Mouse (Mus musculus) liver, embryonic 15.5 days (tissue): ENCODE measurements at regions not wholly inside any gene's neighbourhood (a gene's known extent, or its start where the extent isn't known, plus 50 kb on each side); places are given as distances from the start of the nearest gene placed in this dataset.
A peak's percentile ranks its signal among the peaks of the same experiment; 100 is the strongest.

Experiments used
- ATAC-seq: fragments of 200-750 bp; cut with Nextera tagmentation; 2 replicates; pipeline ENCODE4 v1.8.0; 2017; ENCODE audit warnings: moderate number of reproducible peaks, mild to moderate bottlenecking, moderate library complexity; ENCODE audit not compliant: insufficient read depth
- H3K27ac ChIP-seq: fragments of 300-500 bp; sonication (generic); replicated peaks from 2 replicates; pipeline ENCODE4 v1.5.1; 2015; ENCODE audit warnings: mild to moderate bottlenecking, inconsistent platforms
- H3K27me3 ChIP-seq: fragments of 300-500 bp; sonication (generic); 2 replicates; pipeline ENCODE4 v1.6.1; 2015; ENCODE audit warnings: mild to moderate bottlenecking, inconsistent platforms
- H3K36me3 ChIP-seq: fragments of 300-500 bp; sonication (generic); replicated peaks from 2 replicates; pipeline ENCODE4 v1.6.1; 2015; ENCODE audit warnings: moderate library complexity, mild to moderate bottlenecking, inconsistent platforms
- H3K4me1 ChIP-seq: fragments of 300-500 bp; sonication (generic); replicated peaks from 2 replicates; pipeline ENCODE4 v1.6.1; 2015; ENCODE audit warnings: inconsistent platforms
- H3K4me2 ChIP-seq: fragments of 300-500 bp; sonication (generic); 2 replicates; pipeline ENCODE4 v1.6.1; 2015; ENCODE audit warnings: moderate library complexity, mild to moderate bottlenecking, inconsistent platforms
- H3K4me3 ChIP-seq: fragments of 300-500 bp; sonication (generic); replicated peaks from 2 replicates; pipeline ENCODE4 v1.5.1; 2015; ENCODE audit warnings: mild to moderate bottlenecking, inconsistent platforms
- H3K9ac ChIP-seq: fragments of 300-500 bp; sonication (generic); 2 replicates; pipeline ENCODE4 v1.6.1; 2015; ENCODE audit warnings: moderate library complexity, mild to moderate bottlenecking, inconsistent platforms
- H3K9me3 ChIP-seq: fragments of 300-500 bp; sonication (generic); replicated peaks from 2 replicates; pipeline ENCODE4 v1.6.1; 2016; ENCODE audit warnings: inconsistent platforms
- WGBS: fragments of 180-500 bp; shearing (Covaris S2); methylation state at CpG from one replicate; pipeline ENCODE4 v1.1.7; 2015; ENCODE audit warnings: mixed read lengths; ENCODE audit not compliant: insufficient replicate concordance; 5-methylcytosine and 5-hydroxymethylcytosine counted together

- Histone ChIP-seq H3K27ac (no peak overlapping the region), H3K36me3 (no peaks in the 10 kb centered on the region), H3K27me3 (no peaks in the 10 kb centered on the region), H3K9me3 (no peaks in the 10 kb centered on the region), H3K9ac (no peak overlapping the region), H3K4me2 (no peak overlapping the region), H3K4me1 (no peaks in the 10 kb centered on the region), H3K4me3 (no peak overlapping the region)
- ATAC-seq, result no peak
- 15% methylated on average over 1 of the region's 1 CpGs for WGBS
Measured at GRCm38 (mm10) chr8:8516272-8516671, 144.8 kb downstream of the Efnb2 start.

- no peaks in the 10 kb centered on the region for H3K36me3 ChIP-seq
- no peak overlapping the region for H3K4me2 ChIP-seq
- H3K27me3 ChIP-seq, result 0 out of 2 replicates have a peak, but pooled peaks cover 4% of the 10 kb centered on the region
- no peak overlapping the region for H3K9ac ChIP-seq
- no peak overlapping the region for H3K4me3 ChIP-seq
- no peak overlapping the region for H3K27ac ChIP-seq
- 70% methylated on average over 9 of the region's 9 CpGs for WGBS
- H3K4me1 ChIP-seq, result no peaks in the 10 kb centered on the region
- H3K9me3 ChIP-seq, result no peaks in the 10 kb centered on the region
- no peak for ATAC-seq
Measured at GRCm38 (mm10) chr8:8499921-8500320, 161.1 kb downstream of the Efnb2 start.

GRCm38 (mm10) chr8:8498753-8499152 lies 162.3 kb downstream of the Efnb2 start:
- H3K4me1 ChIP-seq, result no peaks in the 10 kb centered on the region
- no peak overlapping the region for H3K9ac ChIP-seq
- H3K27me3 ChIP-seq, result 0 out of 2 replicates have a peak, but pooled peaks cover 4% of the 10 kb centered on the region
- no peaks in the 10 kb centered on the region for H3K36me3 ChIP-seq
- 44% methylated on average over 5 of the region's 5 CpGs for WGBS
- no peak for ATAC-seq
- no peak overlapping the region for H3K4me2 ChIP-seq
- no peak overlapping the region for H3K27ac ChIP-seq
- no peaks in the 10 kb centered on the region for H3K9me3 ChIP-seq
- H3K4me3 ChIP-seq, result no peak overlapping the region

- no peak overlapping the region for H3K9ac ChIP-seq
- no peaks in the 10 kb centered on the region for H3K36me3 ChIP-seq
- peaks cover 6% of the 10 kb centered on the region; the same call in 1 of the 2 replicates for H3K4me1 ChIP-seq
- ATAC-seq, result no peak
- no peak overlapping the region for H3K4me3 ChIP-seq
- no peak overlapping the region for H3K27ac ChIP-seq
- no peaks in the 10 kb centered on the region for H3K9me3 ChIP-seq
- H3K4me2 ChIP-seq, result no peak overlapping the region
- 0 out of 2 replicates have a peak, but pooled peaks cover 12% of the 10 kb centered on the region for H3K27me3 ChIP-seq
- WGBS, result 61% methylated on average over 7 of the region's 7 CpGs
Measured at GRCm38 (mm10) chr8:8495472-8495871, 165.6 kb downstream of the Efnb2 start.

- Histone ChIP-seq H3K27ac (no peak overlapping the region), H3K27me3 (peaks cover 21% of the 10 kb centered on the region), H3K4me3 (no peak overlapping the region), H3K4me1 (peaks cover 15% of the 10 kb centered on the region; the same call in 1 of the 2 replicates), H3K36me3 (no peaks in the 10 kb centered on the region), H3K4me2 (no peak overlapping the region), H3K9ac (no peak overlapping the region), H3K9me3 (no peaks in the 10 kb centered on the region)
- no peak for ATAC-seq
- 71% methylated on average over 10 of the region's 10 CpGs for WGBS
Measured at GRCm38 (mm10) chr8:8494281-8494680, 166.8 kb downstream of the Efnb2 start.

GRCm38 (mm10) chr8:8491908-8492307 lies 169.1 kb downstream of the Efnb2 start:
- 50% methylated on average over 2 of the region's 2 CpGs for WGBS

GRCm38 (mm10) chr8:8489784-8490183 lies 171.3 kb downstream of the Efnb2 start:
- no peaks in the 10 kb centered on the region for H3K36me3 ChIP-seq
- H3K9ac ChIP-seq, result no peak overlapping the region
- H3K4me3 ChIP-seq, result no peak overlapping the region
- peaks cover 24% of the 10 kb centered on the region for H3K27me3 ChIP-seq
- no peak overlapping the region for H3K4me2 ChIP-seq
- peaks cover 21% of the 10 kb centered on the region; the same call in 1 of the 2 replicates for H3K4me1 ChIP-seq
- WGBS, result 26% methylated on average over 9 of the region's 9 CpGs
- ATAC-seq, result no peak
- H3K27ac ChIP-seq, result no peak overlapping the region
- no peaks in the 10 kb centered on the region for H3K9me3 ChIP-seq

More at GRCm38 (mm10) chr8:8491908-8492307, 169.1 kb downstream of the Efnb2 start:
- ATAC-seq, result no peak
- Histone ChIP-seq H3K4me2 (no peak overlapping the region), H3K36me3 (no peaks in the 10 kb centered on the region), H3K27ac (no peak overlapping the region), H3K4me1 (peaks cover 21% of the 10 kb centered on the region; the same call in 1 of the 2 replicates), H3K4me3 (no peak overlapping the region), H3K27me3 (peaks cover 24% of the 10 kb centered on the region), H3K9me3 (no peaks in the 10 kb centered on the region), H3K9ac (no peak overlapping the region)

GRCm38 (mm10) chr8:8488695-8489571 lies 172.1 kb downstream of the Efnb2 start:
- 6% methylated on average over 26 of the region's 26 CpGs for WGBS
- Histone ChIP-seq H3K9ac (no peak overlapping the region), H3K4me1 (peaks cover 21% of the 10 kb centered on the region; the same call in 1 of the 2 replicates), H3K27me3 (peaks cover 24% of the 10 kb centered on the region), H3K4me3 (no peak overlapping the region), H3K27ac (no peak overlapping the region), H3K4me2 (peak overlapping the region; percentile 42), H3K36me3 (no peaks in the 10 kb centered on the region), H3K9me3 (no peaks in the 10 kb centered on the region)
- ATAC-seq, result peak; percentile 77

- Histone ChIP-seq H3K9ac (no peak overlapping the region), H3K27me3 (peaks cover 24% of the 10 kb centered on the region), H3K27ac (no peak overlapping the region), H3K36me3 (no peaks in the 10 kb centered on the region), H3K4me2 (peak overlapping the region; percentile 42; the same call in 1 of the 2 replicates), H3K4me1 (peaks cover 21% of the 10 kb centered on the region; the same call in 1 of the 2 replicates), H3K4me3 (no peak overlapping the region), H3K9me3 (no peaks in the 10 kb centered on the region)
- WGBS, result 54% methylated on average over 9 of the region's 9 CpGs
- ATAC-seq, result no peak
Measured at GRCm38 (mm10) chr8:8488191-8488694, 172.8 kb downstream of the Efnb2 start.

- Histone ChIP-seq H3K9me3 (no peaks in the 10 kb centered on the region), H3K4me2 (no peak overlapping the region), H3K27ac (no peak overlapping the region), H3K9ac (no peak overlapping the region), H3K36me3 (no peaks in the 10 kb centered on the region), H3K27me3 (peaks cover 24% of the 10 kb centered on the region), H3K4me3 (no peak overlapping the region), H3K4me1 (peaks cover 21% of the 10 kb centered on the region; the same call in 1 of the 2 replicates)
- ATAC-seq, result no peak
- WGBS, result 48% methylated on average over 5 of the region's 5 CpGs
Measured at GRCm38 (mm10) chr8:8487706-8488105, 173.3 kb downstream of the Efnb2 start.

- Histone ChIP-seq H3K9me3 (no peaks in the 10 kb centered on the region), H3K27ac (no peak overlapping the region), H3K4me3 (no peak overlapping the region), H3K9ac (no peak overlapping the region), H3K27me3 (peaks cover 24% of the 10 kb centered on the region), H3K4me1 (peaks cover 21% of the 10 kb centered on the region; the same call in 1 of the 2 replicates), H3K36me3 (no peaks in the 10 kb centered on the region), H3K4me2 (no peak overlapping the region)
- WGBS, result 73% methylated on average over 3 of the region's 3 CpGs
- no peak for ATAC-seq
Measured at GRCm38 (mm10) chr8:8486866-8487265, 174.2 kb downstream of the Efnb2 start.
